ENCODE assay signal across 11 mouse cellular contexts in genomic region chr9:28822060-28822459, GRCm38 (mm10).
DNase-seq lines count a peak whose midpoint lies in the region; ATAC-seq lines count a peak whose summit lies in the region.
"Had no signal": no experiment of that assay in that cellular context is flagged by ENCODE, and none has a peak within 500 bp of the region (broad histone marks: within the 10 kb centered on the region; RNA-seq: fewer than 3 reads in every experiment).

No protein-coding gene starts in this region.

- ATAC-seq in frontal cortex, adult (ENCODE audit: low TSS enrichment) = peak; percentile 59
- ATAC-seq: intestine, embryonic 15.5 days had no signal

- peak; percentile 50 for DNase-seq in brain, embryonic 18.5 days (ENCODE audit: low read depth, low spot score)
- DNase-seq in layer of hippocampus, postnatal 14 days (ENCODE audit: low spot score in 2 of 2) = peak; percentile 24 to 71
- DNase-seq in right cerebral cortex, adult 2 months (ENCODE audit: low spot score in 2 of 2) = peak; percentile 75 to 82
- no peak for DNase-seq in thymus, postnatal 25 days
- no peak for DNase-seq in kidney, postnatal 14 days
- no peak for DNase-seq in hindbrain, embryonic 10.5 days (ENCODE audit: low spot score)
- DNase-seq: gastrocnemius, adult 2 months; retina, postnatal 1 day had no signal

- no peaks in the 10 kb centered on the region for H3K36me3 ChIP-seq in hindbrain, embryonic 10.5 days
- H3K36me3 ChIP-seq: heart, embryonic 13.5 days; intestine, embryonic 15.5 days had no signal

- 97% methylated on average over 3 of the region's 3 CpGs for WGBS in hindbrain, embryonic 10.5 days

- H3K27me3 ChIP-seq in hindbrain, embryonic 10.5 days (ENCODE audit: insufficient read depth, poor library complexity, severe bottlenecking) = no peaks in the 10 kb centered on the region
- H3K27me3 ChIP-seq: heart, embryonic 13.5 days; intestine, embryonic 15.5 days had no signal

- no peaks in the 10 kb centered on the region for H3K4me1 ChIP-seq in hindbrain, embryonic 10.5 days (replicated peaks)
- H3K4me1 ChIP-seq: heart, embryonic 13.5 days; intestine, embryonic 15.5 days had no signal

- H3K4me3 ChIP-seq in hindbrain, embryonic 10.5 days = no peak overlapping the region
- H3K4me3 ChIP-seq: gastrocnemius, adult 2 months; heart, embryonic 13.5 days; intestine, embryonic 15.5 days had no signal

- no peaks in the 10 kb centered on the region for H3K9me3 ChIP-seq in hindbrain, embryonic 10.5 days
- H3K9me3 ChIP-seq: heart, embryonic 13.5 days; intestine, embryonic 15.5 days had no signal

- no peak overlapping the region for H3K27ac ChIP-seq in hindbrain, embryonic 10.5 days
- H3K27ac ChIP-seq: gastrocnemius, adult 2 months; heart, embryonic 13.5 days; intestine, embryonic 15.5 days had no signal

Comparison
In these comparisons a context has a peak if more than half of its experiments do, and no peak if none do; other contexts are left out.
1. DNase-seq: peak in brain, embryonic 18.5 days (single experiment), layer of hippocampus, postnatal 14 days (2 of 2) and right cerebral cortex, adult 2 months (2 of 2); none in thymus, postnatal 25 days (single experiment), kidney, postnatal 14 days (single experiment) and hindbrain, embryonic 10.5 days (single experiment).